Mouse (Mus musculus) MEL-GATA-1-ER (cell line): ENCODE measurements around the gene Dpp6.

ENCODE experiments used
- DNase-seq: peaks from one replicate; pipeline ENCODE4 v3.0.0-alpha.2; 2012; ENCODE audit warnings: low read depth; ENCODE audit errors: extremely low read depth

Gene Dpp6

DNA sequence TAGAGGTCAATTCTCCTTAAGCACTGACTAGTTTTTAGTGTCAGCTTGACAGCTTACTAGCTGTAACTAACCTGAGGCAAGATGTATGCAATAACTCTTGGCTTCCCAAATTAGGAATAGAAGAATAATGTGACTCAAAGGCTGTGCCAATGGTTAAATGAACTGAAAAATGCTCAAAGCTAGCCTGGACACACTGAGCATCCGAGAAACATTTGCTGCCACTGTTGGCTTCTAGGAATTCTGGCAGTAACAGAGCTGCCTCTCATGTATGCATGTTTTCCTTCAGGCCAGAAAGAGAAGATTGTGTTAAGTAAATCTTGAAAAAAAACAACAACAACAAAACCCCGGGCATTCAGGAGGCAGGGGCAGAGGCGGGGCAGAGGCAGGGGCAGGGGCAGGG, 540.6 kb downstream of the Dpp6 start:
- no peak for DNase-seq

DNA sequence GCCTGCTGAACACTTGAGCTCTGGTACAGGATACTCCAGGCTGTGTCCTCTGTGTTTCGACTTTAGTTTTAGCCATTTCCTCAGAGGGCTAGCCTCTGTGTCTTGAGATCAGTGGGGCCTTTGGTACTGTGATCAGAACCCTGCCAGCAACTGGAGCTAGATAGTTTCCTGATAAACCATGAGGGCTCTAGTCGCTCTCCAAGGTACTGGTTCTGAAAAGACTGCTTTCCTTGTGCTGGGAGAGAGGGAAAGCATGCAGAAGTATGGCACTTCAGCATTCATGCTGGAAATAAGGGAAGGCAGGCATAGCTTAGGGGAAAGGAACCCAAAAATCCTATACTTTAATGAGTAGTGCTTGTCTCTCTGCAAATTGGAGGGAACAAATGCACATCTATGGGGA, 548.9 kb downstream of the Dpp6 start:
- no peak for DNase-seq

DNA sequence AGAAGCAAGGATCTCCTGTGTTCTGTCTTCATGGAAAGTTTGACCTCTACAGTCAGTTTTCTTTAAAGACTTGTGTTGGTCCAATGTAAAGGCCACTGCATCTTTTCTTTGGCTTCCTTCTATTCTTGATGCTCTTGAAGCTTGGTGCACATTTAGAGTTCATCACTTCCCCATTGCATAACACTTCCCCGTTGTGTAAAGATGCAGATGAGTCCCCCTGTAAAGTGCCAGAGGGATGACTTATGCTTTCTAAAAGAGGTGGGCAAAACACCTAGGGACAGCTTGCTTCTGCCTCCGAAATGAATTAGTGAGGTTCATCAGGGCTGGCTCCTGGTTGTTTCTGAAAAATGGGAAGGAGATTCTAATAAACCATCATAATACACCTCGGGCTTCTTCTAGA, 553.8 kb downstream of the Dpp6 start:
- no peak for DNase-seq

DNA sequence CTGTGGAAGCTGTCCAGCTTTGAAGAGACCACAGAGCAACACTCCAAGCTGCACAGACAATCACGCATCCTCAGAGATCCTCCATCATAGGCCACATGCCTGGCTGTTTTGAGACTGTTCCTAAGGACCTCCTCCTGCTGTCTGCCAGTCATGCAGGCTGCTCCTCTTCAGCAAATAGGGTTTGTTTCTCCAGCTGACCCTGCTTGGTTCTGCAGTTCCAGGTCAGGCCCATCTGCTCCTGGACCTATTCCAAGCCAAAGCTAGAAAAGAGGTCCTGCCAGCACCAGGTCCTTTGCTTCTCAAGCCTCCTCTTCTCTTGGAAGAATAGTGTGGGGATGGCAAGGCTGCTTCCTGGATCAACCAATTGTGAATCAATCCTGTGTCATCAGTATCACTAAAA, 556.9 kb downstream of the Dpp6 start:
- DNase-seq: no peak

DNA sequence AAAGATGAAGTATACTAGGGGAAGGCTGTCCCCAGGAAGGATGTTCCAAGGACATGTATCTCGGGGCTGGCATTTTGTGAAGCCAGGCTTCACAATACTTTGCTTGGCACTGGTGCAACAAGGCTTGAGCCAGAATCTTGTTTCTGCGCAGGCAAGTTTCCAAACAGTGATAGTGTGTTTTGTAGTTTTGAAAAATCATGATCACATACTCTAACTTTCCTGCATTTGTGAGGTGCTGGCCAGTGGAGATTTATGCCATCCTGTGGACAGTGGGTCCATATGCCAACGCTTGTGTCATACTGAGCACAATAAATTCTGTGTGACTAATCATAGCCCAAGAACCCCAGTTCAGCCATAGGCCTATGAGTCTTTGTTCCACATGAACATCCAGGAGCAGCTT, 558.8 kb downstream of the Dpp6 start:
- no peak for DNase-seq

DNA sequence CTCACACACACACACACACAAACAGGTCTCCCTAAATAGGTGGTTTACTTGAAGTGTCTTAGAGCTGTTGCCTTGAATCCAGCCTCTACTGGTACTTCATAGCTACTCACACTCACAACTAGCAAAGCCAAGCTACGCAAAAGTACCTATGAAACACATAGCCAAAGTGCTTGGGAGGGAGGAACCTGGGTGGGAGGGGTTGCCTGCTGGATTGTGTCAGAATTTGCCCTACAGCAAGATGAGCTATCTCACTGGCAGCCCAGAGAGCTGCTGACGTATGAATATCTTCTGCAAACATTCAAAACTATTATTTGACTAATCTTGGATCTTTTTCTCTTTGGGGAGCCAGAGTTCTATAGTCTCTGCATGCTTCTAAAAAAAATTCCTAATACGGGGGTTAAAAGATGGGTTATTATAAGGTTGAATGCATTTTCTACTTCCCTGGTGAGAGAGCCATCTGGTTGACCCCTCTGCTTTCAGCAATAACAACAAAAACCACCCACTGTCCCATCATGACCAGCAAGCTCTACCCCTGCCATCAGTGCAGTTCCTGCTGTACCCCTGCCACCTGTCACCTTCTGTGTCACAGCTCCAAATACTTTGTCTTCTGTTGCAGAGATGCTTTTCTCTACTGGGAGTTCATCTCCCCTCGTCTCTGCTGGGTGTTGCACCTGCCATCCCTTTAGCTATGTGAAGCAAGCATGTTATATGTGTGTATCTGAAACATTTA, 563.8 kb downstream of the Dpp6 start:
- DNase-seq: no peak

DNA sequence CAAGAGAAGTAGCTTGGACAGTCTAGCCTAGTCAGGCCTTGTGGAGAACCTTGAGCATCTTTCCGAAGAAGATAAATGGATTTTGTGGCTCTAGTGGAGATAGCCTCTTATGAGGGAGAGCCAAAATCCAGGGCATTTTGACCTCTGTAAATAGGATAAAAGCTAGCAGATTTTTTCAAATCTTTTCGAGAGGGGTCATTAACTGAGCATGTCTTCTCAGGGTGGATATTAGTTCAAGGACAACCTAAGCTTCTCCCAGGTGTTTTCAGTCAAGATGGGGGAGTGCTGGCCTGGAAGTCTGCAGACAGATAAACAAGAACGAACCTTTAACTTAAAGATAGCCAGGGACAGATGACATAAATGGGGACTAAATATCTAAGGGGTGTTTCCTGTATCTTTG, 581.4 kb downstream of the Dpp6 start:
- DNase-seq: no peak

DNA sequence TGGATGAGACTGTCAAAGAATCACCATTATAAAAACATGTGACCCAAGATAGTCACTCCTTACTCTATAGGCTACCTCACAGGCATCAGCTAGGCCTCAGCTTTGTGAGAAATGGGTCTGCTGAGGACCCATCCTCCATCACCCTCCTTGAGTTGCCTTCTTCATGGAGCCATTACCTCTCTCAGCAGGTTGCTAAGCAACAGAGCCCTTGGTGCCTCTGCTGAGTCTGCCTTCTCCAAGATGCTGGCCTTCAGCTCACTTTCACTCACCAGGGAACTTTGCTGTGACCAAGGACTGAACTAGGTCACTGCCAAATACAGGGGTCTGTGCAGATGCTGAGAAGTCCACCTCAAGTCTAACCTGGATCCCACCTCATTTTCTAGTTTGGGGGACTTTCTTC, 582.1 kb downstream of the Dpp6 start:
- no peak for DNase-seq

DNA sequence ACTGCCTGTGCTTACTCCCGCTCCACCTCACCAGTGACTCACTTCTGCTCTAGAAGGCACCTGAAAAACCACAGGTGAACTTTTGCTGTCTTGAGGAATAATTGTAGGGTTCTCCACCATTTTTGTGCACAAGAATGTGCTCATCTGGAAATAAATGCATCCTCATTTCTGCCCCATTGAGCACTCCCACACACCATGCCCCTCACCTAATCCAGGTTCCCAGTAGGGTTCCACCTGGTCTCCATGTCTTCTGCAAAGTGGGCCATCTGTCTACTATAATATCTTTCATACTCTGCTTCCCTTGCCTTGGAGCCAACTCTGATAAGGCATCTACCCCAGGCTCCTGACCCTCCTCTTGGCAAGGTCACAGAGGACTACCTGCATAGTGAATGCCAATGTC, 585.6 kb downstream of the Dpp6 start:
- no peak for DNase-seq

DNA sequence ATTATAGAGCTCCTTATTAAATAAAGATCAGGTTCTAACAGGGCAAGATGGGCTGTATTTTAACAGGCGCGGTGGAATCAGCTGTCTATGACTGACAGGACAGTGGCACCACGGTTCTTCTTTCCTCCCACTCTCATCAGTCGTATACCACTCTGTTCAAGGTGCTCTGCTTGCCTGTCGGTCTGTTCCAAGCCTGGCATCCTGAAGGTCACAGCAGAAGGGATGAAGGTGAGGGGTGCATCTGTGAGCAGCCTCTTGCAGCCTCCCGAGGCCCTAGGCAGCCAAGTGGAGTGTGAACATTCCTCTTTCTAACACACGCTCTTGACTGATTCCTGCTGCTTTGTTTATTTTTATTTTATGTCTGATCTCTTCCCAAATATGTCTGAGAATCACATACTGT, 591.9 kb downstream of the Dpp6 start:
- no peak for DNase-seq

DNA sequence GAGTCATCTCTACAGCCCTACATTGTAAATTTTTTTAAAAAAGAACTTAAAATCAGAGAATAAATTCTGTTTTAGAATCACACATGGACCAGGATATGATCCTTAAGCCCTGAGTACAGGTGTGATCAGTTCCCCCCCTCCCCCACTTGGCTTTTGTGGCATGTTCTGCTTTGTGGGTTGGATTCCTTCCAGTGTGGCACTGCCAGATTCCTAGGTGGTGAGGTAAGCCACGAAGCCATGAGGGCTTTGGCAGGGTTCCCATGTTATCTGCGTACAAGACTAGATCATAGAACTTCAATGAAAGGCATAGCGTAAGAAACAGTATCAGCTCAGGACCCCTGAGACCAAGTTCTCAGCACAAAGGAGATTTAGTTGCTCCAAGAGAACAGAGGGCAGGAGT, 596.0 kb downstream of the Dpp6 start:
- DNase-seq: no peak

DNA sequence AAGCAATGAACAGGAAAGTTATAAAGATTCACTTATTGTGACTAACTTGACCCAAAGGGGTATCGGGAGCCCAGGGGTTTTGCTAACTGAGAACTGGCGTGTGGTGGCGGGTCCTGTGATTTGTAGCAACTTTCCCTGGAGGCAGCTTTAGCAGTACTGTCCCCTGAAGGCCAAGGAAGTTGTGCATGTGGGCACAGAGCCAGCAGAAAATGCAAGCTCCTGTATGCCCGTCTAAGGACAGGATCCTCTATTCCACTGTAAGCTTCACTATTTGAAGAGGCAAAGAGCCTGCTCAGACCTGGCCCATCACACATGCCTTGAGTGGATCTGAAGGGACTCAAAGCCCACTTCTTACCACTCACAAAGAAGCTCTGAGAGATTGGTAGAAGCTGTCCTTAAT, 598.5 kb downstream of the Dpp6 start:
- no peak for DNase-seq

DNA sequence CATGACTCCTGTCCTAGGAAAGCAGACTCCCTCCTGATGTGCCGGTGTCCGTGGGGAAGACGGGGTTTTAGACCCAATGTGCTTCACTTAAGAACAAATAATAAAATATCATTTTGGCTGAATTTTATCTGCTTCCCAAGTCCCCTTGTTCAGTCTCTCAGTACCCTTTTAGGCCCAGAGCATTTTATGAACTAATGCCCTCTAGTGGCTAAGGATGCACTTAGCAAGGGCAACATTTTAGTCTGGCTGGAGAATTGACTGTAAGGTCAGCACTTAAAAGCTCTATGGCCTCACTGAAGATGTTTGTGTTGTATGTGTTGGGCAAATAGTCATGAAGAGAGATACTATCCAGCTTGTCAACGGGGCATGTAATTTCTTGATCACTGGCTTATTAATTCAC, 599.6 kb downstream of the Dpp6 start:
- no peak for DNase-seq

DNA sequence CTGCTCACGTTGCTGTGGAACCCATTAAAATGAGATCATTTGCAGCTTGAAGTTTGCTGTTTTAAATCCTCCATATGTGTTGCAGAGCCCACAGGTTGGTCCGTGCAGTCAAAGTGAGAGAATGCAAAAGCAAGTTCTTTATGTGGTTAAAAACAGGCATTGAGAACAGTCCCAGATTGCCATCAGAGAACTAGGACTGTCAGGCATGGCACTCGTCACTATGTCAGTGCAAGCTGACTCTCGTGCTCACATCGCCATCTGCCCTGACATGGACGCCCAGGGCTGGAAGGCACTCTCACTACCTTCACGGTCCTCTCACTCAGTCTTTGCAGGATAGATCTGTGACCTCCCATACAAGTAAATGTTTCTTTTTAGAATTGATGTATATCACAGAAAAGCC, 600.4 kb downstream of the Dpp6 start:
- no peak for DNase-seq

DNA sequence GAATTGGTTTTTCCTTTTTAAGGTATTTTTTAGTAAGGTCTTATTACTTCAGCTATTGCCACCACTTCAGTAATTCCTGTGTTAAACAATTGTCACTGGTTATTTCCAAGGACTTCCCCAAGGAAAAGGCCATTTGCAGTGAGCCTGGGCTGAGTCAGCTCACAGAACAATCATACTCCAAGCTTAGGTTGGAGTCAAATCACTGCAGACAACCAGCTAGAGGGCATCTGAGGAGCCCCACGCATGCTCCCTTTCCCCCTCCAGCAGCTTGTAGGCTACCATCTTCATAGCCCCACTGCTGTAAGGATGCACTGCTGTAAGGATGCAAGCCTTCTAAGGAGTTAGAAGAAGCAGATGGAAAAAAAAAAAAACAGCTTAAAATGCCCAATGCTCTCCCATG, 601.9 kb downstream of the Dpp6 start:
- no peak for DNase-seq

DNA sequence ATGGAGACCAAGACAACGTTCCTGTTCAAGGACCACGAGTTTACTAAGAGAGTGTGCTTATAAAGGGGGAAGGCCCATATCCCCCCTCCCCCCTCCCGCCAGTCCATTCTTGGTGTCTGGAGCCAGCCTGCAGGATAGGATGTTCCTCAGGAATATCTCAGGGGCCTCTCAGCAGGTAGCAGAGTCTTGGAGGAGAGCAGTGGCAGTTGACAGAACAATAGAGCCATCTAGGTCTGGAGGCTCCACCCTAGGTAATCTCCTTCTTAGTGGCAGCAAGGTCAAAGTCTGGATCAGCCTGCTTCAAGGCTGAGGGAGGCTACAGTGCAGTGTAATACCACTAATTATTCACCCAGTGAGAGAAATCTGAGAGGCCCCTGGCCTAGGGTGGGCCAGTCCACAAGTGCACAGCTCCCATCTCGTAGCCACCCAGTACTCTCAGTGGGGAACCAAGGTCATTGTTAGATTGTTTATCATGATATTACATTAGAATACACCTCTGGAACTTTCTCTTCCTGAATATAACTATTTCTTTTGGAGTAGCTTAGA, 604.2 kb downstream of the Dpp6 start:
- DNase-seq: no peak

DNA sequence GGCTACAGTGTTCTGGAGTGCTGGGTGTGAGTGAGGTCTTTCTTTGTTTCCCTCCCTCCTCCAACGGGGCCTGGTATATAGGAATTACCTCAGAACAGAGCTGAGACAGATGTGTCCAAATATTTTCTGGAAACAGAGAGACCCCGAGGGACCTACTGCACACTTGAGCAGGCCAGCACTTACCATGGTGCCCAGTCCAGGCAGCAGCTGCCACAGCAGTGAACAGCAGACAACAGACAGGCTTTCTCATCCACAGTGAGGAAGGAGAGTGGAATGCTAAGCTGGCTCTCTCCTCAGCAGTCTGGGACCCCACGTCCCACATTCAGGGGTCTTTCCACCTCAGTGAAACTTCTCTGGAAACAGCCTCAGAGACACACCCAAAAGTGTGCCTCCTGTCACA, 606.8 kb downstream of the Dpp6 start:
- DNase-seq: no peak

DNA sequence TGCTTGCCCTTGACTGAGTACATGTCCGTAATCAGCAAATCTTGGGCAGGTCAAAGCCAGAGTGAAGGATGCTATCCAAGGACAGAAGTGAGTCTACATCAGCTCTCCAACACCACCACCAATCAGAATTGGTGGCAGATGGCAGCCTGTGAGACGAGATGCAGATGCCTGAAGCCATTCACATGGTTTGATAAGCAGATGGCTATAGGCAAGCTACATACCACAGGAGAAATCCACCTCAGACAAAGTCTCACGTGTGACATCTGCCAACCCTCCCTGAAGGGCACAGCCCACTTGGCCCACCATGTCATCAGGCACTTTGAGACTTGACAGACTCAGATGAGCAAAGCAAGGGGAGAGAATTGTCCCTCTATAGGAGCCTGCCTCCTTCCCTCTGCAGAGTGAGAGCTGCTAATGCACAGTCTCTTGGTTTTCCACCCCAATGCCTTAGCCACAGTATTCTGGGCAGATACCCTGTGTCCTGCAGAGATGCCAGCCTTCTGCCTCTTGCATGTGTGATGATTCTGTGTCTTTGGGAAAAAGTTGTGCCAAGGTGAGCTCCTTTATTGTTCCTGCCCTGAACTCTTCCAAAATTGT, 607.6 kb downstream of the Dpp6 start:
- no peak for DNase-seq

DNA sequence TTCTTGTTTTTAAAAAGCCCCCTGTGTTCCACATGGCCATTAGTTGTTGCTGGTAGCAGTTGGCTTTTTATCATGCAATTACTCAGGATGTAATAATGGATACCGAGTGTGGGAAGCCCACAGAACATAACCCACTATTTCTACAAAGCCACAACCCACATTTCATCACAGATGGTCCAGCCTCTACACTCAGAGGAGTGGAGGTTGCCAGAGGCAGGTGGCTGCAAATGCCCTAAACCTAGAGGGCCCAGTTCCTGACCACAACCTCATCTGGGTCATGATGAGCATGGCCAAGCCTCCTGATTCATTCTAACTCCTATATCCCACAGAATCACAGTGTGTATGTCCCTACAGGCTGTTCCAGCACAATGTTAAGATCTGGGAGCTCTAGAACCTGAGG, 609.2 kb downstream of the Dpp6 start:
- no peak for DNase-seq

DNA sequence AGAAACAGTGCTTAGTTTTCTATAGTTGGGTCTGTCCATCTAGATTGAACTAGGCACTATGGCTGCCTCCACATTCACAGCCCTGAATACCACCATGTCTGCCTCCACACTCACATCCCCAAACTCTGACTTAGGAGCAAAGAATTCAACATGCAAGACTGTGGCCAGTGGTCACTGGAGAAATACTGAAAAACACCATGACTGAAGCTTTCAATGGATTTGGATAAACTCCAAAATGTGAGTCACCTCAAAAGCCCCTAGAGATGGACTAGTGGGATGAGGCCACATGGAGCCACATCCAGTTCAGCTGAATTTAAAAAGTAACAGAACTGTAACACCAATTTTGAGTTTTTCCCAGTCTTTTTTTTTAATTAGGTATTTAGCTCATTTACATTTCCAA, 616.6 kb downstream of the Dpp6 start:
- DNase-seq: no peak

DNA sequence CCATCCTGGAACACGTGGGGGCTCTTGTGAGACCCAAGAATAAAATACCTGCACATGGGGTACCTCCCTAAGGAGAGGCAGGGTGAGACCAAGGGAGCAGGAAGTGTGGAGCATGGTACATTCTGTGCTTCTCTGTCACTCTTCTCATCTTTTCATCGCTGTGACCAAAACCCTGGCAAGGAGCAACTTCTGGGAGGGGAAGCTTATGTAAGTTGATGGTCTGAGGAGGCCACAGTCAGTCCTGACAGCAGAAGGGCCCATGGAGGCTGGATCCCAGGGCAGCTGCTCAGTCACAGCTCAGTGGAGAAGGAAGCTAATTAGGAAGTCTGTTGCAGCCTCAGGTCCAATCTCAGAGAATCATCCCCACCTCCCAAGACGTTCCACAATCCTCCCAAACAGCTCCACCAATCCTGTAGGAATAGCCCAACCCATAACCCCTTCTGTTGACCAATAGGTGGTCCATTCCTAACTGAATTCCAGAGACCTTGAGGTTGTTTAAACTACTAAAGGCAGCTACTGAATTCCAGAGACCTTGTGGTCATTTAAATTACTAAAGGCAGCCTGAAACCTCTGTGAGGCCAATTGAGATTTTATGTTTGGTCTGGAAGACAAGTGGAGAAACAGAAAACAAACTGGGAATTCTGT, 636.3 kb downstream of the Dpp6 start:
- DNase-seq: no peak

DNA sequence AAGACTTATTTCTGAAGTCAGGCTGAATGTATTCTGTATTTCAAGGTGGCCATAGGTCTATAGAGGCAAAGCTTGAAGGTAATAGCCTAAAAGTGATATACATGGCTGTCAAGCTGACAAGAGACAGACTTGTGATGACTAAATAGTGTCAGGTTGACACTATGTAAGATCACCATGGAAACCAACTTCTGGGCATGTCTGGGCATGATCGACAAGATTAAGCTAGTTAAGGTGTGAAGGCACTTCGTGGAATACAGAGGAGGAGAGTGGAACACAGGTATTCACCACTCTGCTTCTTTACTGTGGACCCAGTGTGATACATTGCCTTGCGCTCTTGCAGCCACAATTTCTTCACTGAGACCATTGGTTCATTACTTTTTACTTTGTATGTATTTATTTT, 637.4 kb downstream of the Dpp6 start:
- no peak for DNase-seq

DNA sequence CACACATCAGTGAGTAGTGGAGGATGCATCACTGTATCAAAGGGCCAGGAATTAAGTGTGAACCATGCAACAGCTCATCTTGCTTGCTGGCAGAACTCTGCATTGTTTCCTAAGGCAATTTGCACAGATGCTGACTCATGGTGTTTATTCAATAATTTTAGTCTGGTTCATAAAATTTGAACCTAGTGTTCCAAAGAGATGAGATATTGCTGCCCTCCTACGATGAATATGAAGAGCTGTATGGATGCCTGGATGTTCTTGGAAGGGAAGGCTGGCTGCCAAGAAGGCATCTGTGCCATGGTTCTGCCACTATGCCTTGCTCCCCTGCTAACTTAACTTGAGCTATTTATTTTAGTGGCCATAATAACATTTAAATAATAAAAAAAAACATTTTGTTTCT, 640.0 kb downstream of the Dpp6 start:
- DNase-seq: no peak
